ENCODE assay signal across 23 mouse cellular contexts in genomic region chr9:75815161-75815560, GRCm38 (mm10). TPM values are rescaled to one million over a fixed set of nuclear protein-coding genes. Genes with fewer than 3 reads are reported as not detected.
"Had no signal": no experiment of that assay in that cellular context is flagged by ENCODE, and none has a peak within 500 bp of the region (broad histone marks: within the 10 kb centered on the region; RNA-seq: fewer than 3 reads in every experiment).

No protein-coding gene starts in this region.

- H3K4me3 ChIP-seq: layer of hippocampus, adult 2 months; limb, embryonic 12.5 days; limb, embryonic 15.5 days; midbrain, embryonic 12.5 days; midbrain, embryonic 15.5 days; neural tube, embryonic 12.5 days; neural tube, embryonic 15.5 days; stomach, embryonic 15.5 days had no signal

- H3K27ac ChIP-seq: kidney, postnatal 0 days; layer of hippocampus, adult 2 months; limb, embryonic 12.5 days; limb, embryonic 15.5 days; liver, embryonic 14.5 days; macrophage; midbrain, embryonic 12.5 days; midbrain, embryonic 15.5 days; neural tube, embryonic 12.5 days; neural tube, embryonic 15.5 days; stomach, embryonic 15.5 days had no signal

- H3K4me1 ChIP-seq: limb, embryonic 12.5 days; limb, embryonic 15.5 days; midbrain, embryonic 12.5 days; midbrain, embryonic 15.5 days; neural tube, embryonic 12.5 days; neural tube, embryonic 15.5 days; stomach, embryonic 15.5 days had no signal

- H3K36me3 ChIP-seq: limb, embryonic 12.5 days; limb, embryonic 15.5 days; midbrain, embryonic 12.5 days; midbrain, embryonic 15.5 days; neural tube, embryonic 12.5 days; neural tube, embryonic 15.5 days; stomach, embryonic 15.5 days had no signal

- H3K9me3 ChIP-seq: limb, embryonic 12.5 days; limb, embryonic 15.5 days; midbrain, embryonic 12.5 days; midbrain, embryonic 15.5 days; neural tube, embryonic 12.5 days; neural tube, embryonic 15.5 days; stomach, embryonic 15.5 days had no signal

- H3K27me3 ChIP-seq: limb, embryonic 12.5 days; limb, embryonic 15.5 days; midbrain, embryonic 12.5 days; midbrain, embryonic 15.5 days; neural tube, embryonic 12.5 days; neural tube, embryonic 15.5 days; stomach, embryonic 15.5 days had no signal

- H3K9ac ChIP-seq: limb, embryonic 12.5 days; limb, embryonic 15.5 days; liver, embryonic 14.5 days; liver, postnatal 0 days; lung, embryonic 14.5 days; midbrain, embryonic 12.5 days; midbrain, embryonic 15.5 days; neural tube, embryonic 12.5 days; neural tube, embryonic 15.5 days; stomach, embryonic 15.5 days had no signal

- DNase-seq: kidney, adult 9 months; kidney, postnatal 25 days; layer of hippocampus, adult 9-11 months; left cerebral cortex, postnatal 4 days; liver, postnatal 0 days; lung, embryonic 14.5 days; right cerebral cortex, adult 18-20 months; right cerebral cortex, postnatal 14 days; right cerebral cortex, postnatal 4 days; thymus, adult 18-20 months; thymus, postnatal 36 days had no signal

RNA-seq across cellular contexts. Expression of gene Bmp5, which starts 40.0 kb away (rescaled TPM):
- total RNA-seq: megakaryocyte, adult 5-6 weeks had no signal
- polyA plus RNA-seq: macrophage had no signal
